Mouse (Mus musculus) liver, embryonic 16.5 days (tissue): ENCODE measurements around the gene Slc9a1. TPM values are rescaled to one million over a fixed set of nuclear protein-coding genes. Genes with fewer than 3 reads are reported as not detected.

ENCODE experiments used
- ATAC-seq: fragments of 200-750 bp; cut with Nextera tagmentation; 2 replicates; pipeline ENCODE4 v1.8.0; 2017; ENCODE audit warnings: low read depth, mild to moderate bottlenecking, moderate number of reproducible peaks, moderate library complexity
- H3K27ac ChIP-seq: fragments of 300-500 bp; sonication (generic); 2 replicates; pipeline ENCODE4 v1.5.1; 2014; ENCODE audit warnings: mild to moderate bottlenecking, low read length
- H3K27me3 ChIP-seq: fragments of 300-500 bp; sonication (generic); 2 replicates; pipeline ENCODE4 v1.6.1; 2014; ENCODE audit warnings: low read depth, low read length, mixed read lengths; ENCODE audit not compliant: control insufficient read depth, insufficient read depth
- H3K36me3 ChIP-seq: fragments of 300-500 bp; sonication (generic); 2 replicates; pipeline ENCODE4 v1.6.1; 2014; ENCODE audit warnings: mild to moderate bottlenecking; ENCODE audit not compliant: control insufficient read depth, insufficient read depth
- H3K4me1 ChIP-seq: fragments of 300-500 bp; sonication (generic); 2 replicates; pipeline ENCODE4 v1.6.1; 2014; ENCODE audit warnings: low read depth, low read length, mixed read lengths; ENCODE audit not compliant: control insufficient read depth
- H3K4me2 ChIP-seq: fragments of 300-500 bp; sonication (generic); 2 replicates; pipeline ENCODE4 v1.6.1; 2014; ENCODE audit warnings: low read depth, low read length, mixed read lengths
- H3K4me3 ChIP-seq: fragments of 300-500 bp; sonication (generic); 2 replicates; pipeline ENCODE4 v1.5.1; 2014; ENCODE audit warnings: low read depth, mild to moderate bottlenecking, low read length
- H3K9ac ChIP-seq: fragments of 300-500 bp; sonication (generic); 2 replicates; pipeline ENCODE4 v1.6.1; 2014; ENCODE audit warnings: low read depth, low read length
- H3K9me3 ChIP-seq: fragments of 300-500 bp; sonication (generic); replicated peaks from 2 replicates; pipeline ENCODE4 v1.6.1; 2016; ENCODE audit warnings: low read length; ENCODE audit not compliant: control insufficient read depth
- WGBS: fragments of 180-500 bp; shearing (Covaris S2); extraction: QIAGEN DNeasy Blood & Tissue Kit; methylation state at CpG from one replicate; pipeline ENCODE4 v1.1.7; 2014; ENCODE audit not compliant: insufficient replicate concordance; 5-methylcytosine and 5-hydroxymethylcytosine counted together
- polyA plus RNA-seq: library from polyadenylated mRNA; unstranded; fragments of >200 nt; fragmentation: Nextera tagmentation; extraction: Ambion mirVana; gene quantifications from 2 replicates; pipeline ENCODE4 v1.2.1, GENCODE M21; 2015

Gene Slc9a1
- 2.9 and 3.3 TPM in 2 replicates for polyA plus RNA-seq

GRCm38 (mm10) chr4:133369553-133370297, at the start of gene Slc9a1:
Slc9a1 (plus strand) TSS chr4:133369706.
- WGBS = under 1% methylated on average over 36 of the region's 40 CpGs
- ATAC-seq = peak; percentile 91
- Histone ChIP-seq H3K4me2 (peak within 1 kb of the TSS; percentile 85), H3K36me3 (no peaks in the 10 kb centered on the region), H3K4me1 (peaks cover 45% of the 10 kb centered on the region), H3K27me3 (no peaks in the 10 kb centered on the region), H3K4me3 (peak within 1 kb of the TSS; percentile 95), H3K9me3 (no peaks in the 10 kb centered on the region), H3K9ac (peak within 1 kb of the TSS; percentile 92), H3K27ac (peak within 1 kb of the TSS; percentile 71)

DNA sequence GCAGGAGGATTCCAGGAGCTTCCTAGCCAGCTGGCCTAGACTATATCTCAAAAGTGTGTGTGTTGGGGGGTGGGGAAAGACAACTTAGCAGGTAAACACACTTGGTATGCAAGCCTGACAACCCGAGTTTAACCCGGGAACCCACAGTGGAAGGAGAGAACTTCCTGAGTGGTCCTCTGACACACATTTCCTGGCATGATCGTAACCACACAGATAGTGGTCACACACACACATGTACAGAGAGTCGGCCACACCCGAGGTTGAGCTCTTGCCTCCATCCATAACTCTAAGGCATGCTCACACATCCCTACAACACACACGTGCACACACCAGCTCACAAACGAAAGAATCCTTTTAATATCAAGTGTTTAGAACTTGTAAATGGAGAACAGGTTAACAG, 41.4 kb upstream of the Slc9a1 start:
- Histone ChIP-seq H3K36me3 (no peaks in the 10 kb centered on the region), H3K9me3 (no peaks in the 10 kb centered on the region), H3K27ac (no peak overlapping the region), H3K4me2 (no peak overlapping the region), H3K4me1 (no peaks in the 10 kb centered on the region; the same call in 1 of the 2 replicates), H3K27me3 (no peaks in the 10 kb centered on the region), H3K9ac (no peak overlapping the region), H3K4me3 (no peak overlapping the region)
- no peak for ATAC-seq
- 20% methylated on average over 7 of the region's 7 CpGs for WGBS

- Histone ChIP-seq H3K27ac (no peak overlapping the region), H3K4me1 (no peaks in the 10 kb centered on the region; the same call in 1 of the 2 replicates), H3K4me3 (no peak overlapping the region), H3K9ac (no peak overlapping the region), H3K4me2 (no peak overlapping the region), H3K9me3 (no peaks in the 10 kb centered on the region), H3K27me3 (no peaks in the 10 kb centered on the region), H3K36me3 (no peaks in the 10 kb centered on the region)
- ATAC-seq = no peak
- 67% methylated on average over 4 of the region's 4 CpGs for WGBS
Observed at GRCm38 (mm10) chr4:133330296-133330695, 39.2 kb upstream of the Slc9a1 start.

DNA sequence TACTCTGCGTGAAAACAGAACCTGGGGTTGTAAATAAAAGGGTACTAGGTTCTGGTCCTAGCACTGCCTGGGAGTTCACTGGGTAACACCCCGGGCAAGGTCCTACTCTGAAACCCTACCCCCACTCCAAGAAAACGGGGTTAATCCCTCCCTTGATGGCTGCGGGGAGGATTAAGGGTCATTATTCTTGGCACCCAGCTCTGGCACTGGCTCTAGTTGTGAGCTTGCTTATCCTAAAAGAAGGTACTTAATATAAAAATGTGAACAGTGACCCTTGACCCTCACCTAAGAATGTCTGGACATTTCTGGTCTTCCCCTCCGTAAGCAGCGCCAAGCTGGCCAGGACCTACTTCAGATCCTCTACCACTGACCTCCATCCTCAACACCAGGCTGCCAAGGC, 36.2 kb upstream of the Slc9a1 start:
- no peaks in the 10 kb centered on the region for H3K9me3 ChIP-seq
- WGBS = 84% methylated on average over 6 of the region's 6 CpGs
- no peaks in the 10 kb centered on the region for H3K27me3 ChIP-seq
- peaks cover 9% of the 10 kb centered on the region for H3K4me1 ChIP-seq
- no peak overlapping the region for H3K27ac ChIP-seq
- H3K4me2 ChIP-seq = no peak overlapping the region
- ATAC-seq = no peak
- no peaks in the 10 kb centered on the region for H3K36me3 ChIP-seq
- H3K4me3 ChIP-seq = no peak overlapping the region
- no peak overlapping the region for H3K9ac ChIP-seq

DNA sequence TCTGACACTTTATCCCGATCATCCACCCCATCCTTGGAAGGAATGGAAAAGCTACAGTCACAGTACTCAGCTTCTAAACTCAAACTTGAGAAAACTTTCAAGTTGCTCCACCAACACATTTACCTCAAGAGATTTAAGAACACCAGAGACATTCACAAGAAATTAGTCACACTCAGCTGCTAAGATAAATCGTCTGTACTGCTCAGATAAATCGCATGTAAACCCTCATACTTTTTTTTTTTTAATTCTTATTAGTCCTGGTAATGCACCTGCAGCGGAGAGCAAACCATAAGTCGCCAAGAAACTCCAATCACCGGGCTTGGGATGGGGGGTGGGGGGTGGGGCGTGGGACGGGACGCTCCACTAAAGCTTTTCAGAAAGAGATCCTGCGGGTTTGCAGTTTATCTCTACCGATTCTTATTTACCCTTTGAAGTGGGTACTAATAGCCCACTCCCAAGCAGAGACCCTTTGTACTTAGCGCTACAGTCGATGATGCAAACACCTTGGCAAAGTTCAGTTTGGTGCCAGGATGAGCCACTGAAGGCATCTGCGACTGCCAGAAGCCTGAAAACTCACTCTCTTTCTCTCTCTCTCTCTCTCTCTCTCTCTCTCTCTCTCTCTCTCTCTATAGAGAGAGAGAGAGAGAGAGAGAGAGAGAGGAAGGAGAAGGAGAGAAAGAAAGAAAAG, 31.5 kb upstream of the Slc9a1 start:
- WGBS = 5% methylated on average over 14 of the region's 14 CpGs
- Histone ChIP-seq H3K9ac (peak overlapping the region; percentile 94), H3K9me3 (no peaks in the 10 kb centered on the region), H3K4me3 (peak overlapping the region; percentile 89), H3K4me1 (peaks cover 16% of the 10 kb centered on the region), H3K27ac (peak overlapping the region; percentile 85), H3K4me2 (peak overlapping the region; percentile 91), H3K36me3 (no peaks in the 10 kb centered on the region), H3K27me3 (peaks cover 3% of the 10 kb centered on the region; the same call in 1 of the 2 replicates)
- ATAC-seq = no peak

- peak overlapping the region; percentile 94 for H3K9ac ChIP-seq
- peaks cover 16% of the 10 kb centered on the region for H3K4me1 ChIP-seq
- peak overlapping the region; percentile 89 for H3K4me3 ChIP-seq
- H3K36me3 ChIP-seq = no peaks in the 10 kb centered on the region
- H3K4me2 ChIP-seq = peak overlapping the region; percentile 91
- H3K9me3 ChIP-seq = no peaks in the 10 kb centered on the region
- under 1% methylated on average over 34 of the region's 39 CpGs for WGBS
- H3K27me3 ChIP-seq = peaks cover 7% of the 10 kb centered on the region; the same call in 1 of the 2 replicates
- peak; percentile 10 for ATAC-seq
- H3K27ac ChIP-seq = peak overlapping the region; percentile 85
Observed at GRCm38 (mm10) chr4:133338521-133339095, 30.9 kb upstream of the Slc9a1 start.

DNA sequence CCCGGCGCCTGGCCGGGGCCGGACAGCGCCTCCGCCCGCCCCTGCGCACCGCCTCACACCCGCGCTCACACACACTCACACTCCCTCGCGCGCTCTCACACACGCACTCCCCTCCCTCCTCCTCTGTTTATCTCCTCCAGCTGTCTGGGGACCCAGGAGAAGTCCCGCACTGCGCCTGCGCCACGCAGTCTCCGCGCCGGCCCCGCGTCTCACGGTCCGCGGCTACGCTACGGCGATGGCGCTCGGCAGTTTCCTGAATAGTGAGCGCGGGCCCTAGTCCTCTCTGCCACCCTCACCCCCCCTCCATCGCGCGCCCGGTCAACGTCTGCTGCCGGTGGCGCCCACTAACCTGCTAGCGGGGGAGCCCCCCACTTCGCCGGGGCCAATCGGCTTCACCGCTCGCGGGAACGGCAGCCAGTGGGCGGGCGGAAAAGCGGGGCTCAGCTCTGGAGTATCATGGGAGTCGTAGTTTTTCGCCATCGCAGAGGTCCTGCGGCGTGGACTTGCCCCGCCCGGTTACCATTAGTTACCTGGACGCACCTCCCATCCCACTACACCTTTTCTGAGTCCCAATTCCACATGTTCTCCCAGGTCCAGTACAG, 30.3 kb upstream of the Slc9a1 start:
- Histone ChIP-seq H3K4me3 (peak overlapping the region; percentile 89), H3K9ac (peak overlapping the region; percentile 94), H3K36me3 (no peaks in the 10 kb centered on the region), H3K4me2 (peak overlapping the region; percentile 91), H3K4me1 (peaks cover 16% of the 10 kb centered on the region), H3K27me3 (peaks cover 7% of the 10 kb centered on the region; the same call in 1 of the 2 replicates), H3K9me3 (no peaks in the 10 kb centered on the region), H3K27ac (peak overlapping the region; percentile 85)
- ATAC-seq = peak; percentile 95
- WGBS = under 1% methylated on average over 49 of the region's 60 CpGs

GRCm38 (mm10) chr4:133340217-133340616, 29.3 kb upstream of the Slc9a1 start:
- H3K27me3 ChIP-seq = peaks cover 7% of the 10 kb centered on the region; the same call in 1 of the 2 replicates
- H3K4me2 ChIP-seq = no peak overlapping the region
- peaks cover 16% of the 10 kb centered on the region for H3K4me1 ChIP-seq
- H3K9ac ChIP-seq = no peak overlapping the region
- H3K9me3 ChIP-seq = no peaks in the 10 kb centered on the region
- WGBS = 71% methylated on average over 2 of the region's 2 CpGs
- no peak for ATAC-seq
- no peaks in the 10 kb centered on the region for H3K36me3 ChIP-seq
- H3K4me3 ChIP-seq = no peak overlapping the region
- H3K27ac ChIP-seq = no peak overlapping the region
